Mouse (Mus musculus) urinary bladder, postnatal 25 days (tissue): ENCODE measurements at regions not wholly inside any gene's neighbourhood (a gene's known extent, or its start where the extent isn't known, plus 50 kb on each side); places are given as distances from the start of the nearest gene placed in this dataset.

Experiments used
- DNase-seq: peaks from one replicate; pipeline ENCODE4 v3.0.0; 2022; ENCODE audit warnings: low spot score

GRCm38 (mm10) chr1:44388091-44388490, 163.2 kb upstream of the Gulp1 start:
- DNase-seq: no peak

- DNase-seq: no peak
Measured at GRCm38 (mm10) chr1:44392141-44392540, 159.2 kb upstream of the Gulp1 start.

DNA sequence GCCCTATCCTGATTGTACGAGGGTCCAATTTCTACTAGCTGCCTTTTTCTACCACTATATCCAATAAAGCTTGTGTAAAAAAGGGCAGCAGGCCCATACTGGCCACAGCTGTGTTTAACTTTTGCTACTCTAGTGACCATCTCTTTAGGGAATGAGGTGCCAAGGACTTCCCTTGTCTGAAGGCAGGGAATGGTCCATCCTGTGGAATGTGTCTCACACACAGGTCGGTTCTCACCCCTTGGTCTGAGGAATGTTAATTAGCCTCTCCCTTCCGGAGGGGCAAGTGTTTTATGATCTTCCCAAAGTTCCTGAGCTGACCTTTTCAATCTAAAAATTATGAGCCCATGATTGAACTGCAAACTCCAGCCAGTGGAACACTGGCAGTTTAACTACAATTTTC, 155.8 kb upstream of the Gulp1 start:
- no peak for DNase-seq

DNA sequence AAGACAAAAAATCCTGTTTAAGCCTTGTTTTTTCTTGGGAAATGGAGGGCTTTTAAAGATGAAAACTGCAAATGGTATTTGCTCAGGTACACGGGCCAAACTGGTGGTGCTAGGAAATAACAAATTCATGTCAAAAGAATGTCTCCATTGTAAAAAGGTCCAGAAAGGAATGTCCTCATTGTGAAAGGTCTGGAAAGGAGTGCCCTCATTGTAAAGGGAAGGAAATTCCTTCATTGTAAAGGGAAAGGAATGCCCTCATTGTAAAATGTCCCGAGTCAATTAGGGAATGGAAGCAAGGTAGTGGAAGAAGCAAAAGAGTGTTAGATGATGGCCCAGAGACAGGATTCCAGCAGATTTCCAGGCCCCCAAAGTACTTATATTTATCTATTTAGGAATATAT, 153.2 kb upstream of the Gulp1 start:
- no peak for DNase-seq

DNA sequence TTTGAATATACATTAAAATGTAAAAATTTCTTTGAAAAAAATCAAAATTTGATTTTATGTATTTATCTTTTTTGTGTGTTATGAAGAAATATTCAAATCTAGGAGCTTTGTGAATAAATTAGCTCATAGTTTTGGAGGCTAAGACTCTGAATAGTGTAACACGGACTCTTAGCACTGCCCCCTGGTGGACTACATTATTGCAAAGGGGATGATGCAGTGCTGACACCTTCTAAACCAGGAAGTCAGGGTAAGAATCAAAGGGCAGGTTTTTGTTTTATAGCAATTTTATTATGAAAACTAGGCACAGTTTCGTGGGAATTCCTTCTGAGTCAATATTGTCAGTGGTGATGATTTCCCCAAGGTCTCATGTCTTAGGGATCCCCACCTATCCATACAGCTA, 113.5 kb upstream of the Gulp1 start:
- DNase-seq: peak; percentile 2
